Mouse (Mus musculus) heart, postnatal 4 days (tissue): ENCODE data around the gene Scyl1. TPM values are rescaled to one million over a fixed set of nuclear protein-coding genes. Genes with fewer than 3 reads are reported as not detected.
A peak's percentile ranks its signal among the peaks of the same experiment; 100 is the strongest.

ENCODE experiments used
- DNase-seq: peaks from one replicate; pipeline ENCODE4 v3.0.0; 2021
- total RNA-seq, 2 experiments: library from RNA; stranded (reverse); gene quantifications; 2 replicates each; pipeline ENCODE4 v1.2.3; 2021

Scyl1 gene
- total RNA-seq, 2 experiments from 2014 or later: 60.6 to 69.0 TPM

- DNase-seq: peak; percentile 94
These were observed 16.0 kb upstream of the Scyl1 start for GRCm38 (mm10) chr19:5787128-5787635.

GRCm38 (mm10) chr19:5786441-5787114, 15.4 kb upstream of the Scyl1 start:
- DNase-seq: peak; percentile 94

- no peak for DNase-seq
These were observed 13.8 kb upstream of the Scyl1 start for GRCm38 (mm10) chr19:5784958-5785577.

GRCm38 (mm10) chr19:5782121-5782520, 10.9 kb upstream of the Scyl1 start:
- DNase-seq: no peak

- DNase-seq: no peak
These were observed 10.3 kb upstream of the Scyl1 start for GRCm38 (mm10) chr19:5781532-5781931.

- peak; percentile 60 for DNase-seq
These were observed 9.0 kb upstream of the Scyl1 start for GRCm38 (mm10) chr19:5780203-5780602.

- DNase-seq: no peak
These were observed 7.1 kb upstream of the Scyl1 start for GRCm38 (mm10) chr19:5778312-5778711.

- no peak for DNase-seq
These were observed 6.3 kb upstream of the Scyl1 start for GRCm38 (mm10) chr19:5777387-5778032.

GRCm38 (mm10) chr19:5770311-5770710, 908 bp downstream of the Scyl1 start:
- no peak for DNase-seq

- no peak for DNase-seq
These were observed 3.9 kb downstream of the Scyl1 start for GRCm38 (mm10) chr19:5767271-5767670.

GRCm38 (mm10) chr19:5763163-5763562, 8.1 kb downstream of the Scyl1 start:
- DNase-seq: no peak

- DNase-seq: no peak
These were observed 12.3 kb downstream of the Scyl1 start for GRCm38 (mm10) chr19:5758878-5759403.

- peak; percentile 55 for DNase-seq
These were observed 14.1 kb downstream of the Scyl1 start for GRCm38 (mm10) chr19:5756991-5757636.

GRCm38 (mm10) chr19:5756321-5756985, 14.8 kb downstream of the Scyl1 start:
- no peak for DNase-seq

- peak; percentile 57 for DNase-seq
These were observed 19.5 kb downstream of the Scyl1 start for GRCm38 (mm10) chr19:5751742-5752141.

GRCm38 (mm10) chr19:5750951-5751350, 20.3 kb downstream of the Scyl1 start:
- DNase-seq: no peak

- DNase-seq: no peak
These were observed 21.7 kb downstream of the Scyl1 start for GRCm38 (mm10) chr19:5749476-5749875.

- DNase-seq: no peak
These were observed 24.3 kb downstream of the Scyl1 start for GRCm38 (mm10) chr19:5746907-5747363.

- DNase-seq: no peak
These were observed 25.2 kb downstream of the Scyl1 start for GRCm38 (mm10) chr19:5745756-5746710.

GRCm38 (mm10) chr19:5743576-5743975, 27.6 kb downstream of the Scyl1 start:
- peak; percentile 36 for DNase-seq

- DNase-seq: no peak
These were observed 29.0 kb downstream of the Scyl1 start for GRCm38 (mm10) chr19:5742241-5742641.
